Mouse (Mus musculus) lung, embryonic 16.5 days (tissue): ENCODE measurements at regions not wholly inside any gene's neighbourhood (a gene's known extent, or its start where the extent isn't known, plus 50 kb on each side); places are given as distances from the start of the nearest gene placed in this dataset.

Experiments used
- ATAC-seq: fragments of 200-750 bp; cut with Nextera tagmentation; 2 replicates; pipeline ENCODE4 v1.8.0; 2017; ENCODE audit warnings: low read depth, mild to moderate bottlenecking, moderate library complexity
- H3K27ac ChIP-seq: fragments of 300-500 bp; sonication (generic); 2 replicates; pipeline ENCODE4 v1.5.1; 2014; ENCODE audit warnings: mild to moderate bottlenecking, control low read depth, low read length
- H3K27me3 ChIP-seq: fragments of 300-500 bp; sonication (generic); 2 replicates; pipeline ENCODE4 v1.6.1; 2014; ENCODE audit warnings: low read depth, low read length, mixed read lengths; ENCODE audit not compliant: control insufficient read depth, insufficient read depth
- H3K36me3 ChIP-seq: fragments of 300-500 bp; sonication (generic); 2 replicates; pipeline ENCODE4 v1.6.1; 2014; ENCODE audit warnings: low read length; ENCODE audit not compliant: control insufficient read depth, insufficient read depth
- H3K4me1 ChIP-seq: fragments of 300-500 bp; sonication (generic); replicated peaks from 2 replicates; pipeline ENCODE4 v1.6.1; 2014; ENCODE audit warnings: low read length, mixed read lengths; ENCODE audit not compliant: control insufficient read depth, insufficient read depth
- H3K4me2 ChIP-seq: fragments of 300-500 bp; sonication (generic); 2 replicates; pipeline ENCODE4 v1.6.1; 2014; ENCODE audit warnings: low read depth, low read length, control low read depth
- H3K4me3 ChIP-seq: fragments of 300-500 bp; sonication (generic); 2 replicates; pipeline ENCODE4 v1.5.1; 2014; ENCODE audit warnings: mild to moderate bottlenecking, low read length, control low read depth
- H3K9ac ChIP-seq: fragments of 300-500 bp; sonication (generic); 2 replicates; pipeline ENCODE4 v1.6.1; 2014; ENCODE audit warnings: low read length, control low read depth
- H3K9me3 ChIP-seq: fragments of 300-500 bp; sonication (generic); 2 replicates; pipeline ENCODE4 v1.6.1; 2016; ENCODE audit warnings: low read length; ENCODE audit not compliant: control insufficient read depth
- WGBS: fragments of 180-500 bp; shearing (Covaris S2); extraction: QIAGEN DNeasy Blood & Tissue Kit; methylation state at CpG from one replicate; pipeline ENCODE4 v1.1.7; 2014; 5-methylcytosine and 5-hydroxymethylcytosine counted together

DNA sequence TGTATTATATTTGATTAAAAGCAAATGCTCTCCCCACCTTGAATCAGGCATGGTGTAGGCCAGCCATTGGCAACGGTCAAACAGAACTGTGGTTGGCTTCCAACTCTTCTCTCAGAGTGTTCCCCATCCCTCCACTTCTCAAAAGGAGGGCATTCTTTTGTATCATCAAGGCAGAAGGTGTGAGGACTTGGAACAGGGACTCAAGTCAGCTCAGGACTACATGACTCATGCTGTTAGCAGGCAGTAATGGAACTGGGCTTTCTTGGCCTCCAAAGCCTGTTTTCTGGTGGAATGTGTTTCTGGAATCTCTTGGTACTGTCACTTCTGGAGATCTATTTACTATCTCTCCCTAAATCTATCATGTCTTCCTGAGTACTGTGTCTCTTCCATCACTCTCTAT is 216.3 kb upstream of the Slc30a5 start:
- Histone ChIP-seq H3K27me3 (no peaks in the 10 kb centered on the region), H3K9me3 (no peaks in the 10 kb centered on the region)

DNA sequence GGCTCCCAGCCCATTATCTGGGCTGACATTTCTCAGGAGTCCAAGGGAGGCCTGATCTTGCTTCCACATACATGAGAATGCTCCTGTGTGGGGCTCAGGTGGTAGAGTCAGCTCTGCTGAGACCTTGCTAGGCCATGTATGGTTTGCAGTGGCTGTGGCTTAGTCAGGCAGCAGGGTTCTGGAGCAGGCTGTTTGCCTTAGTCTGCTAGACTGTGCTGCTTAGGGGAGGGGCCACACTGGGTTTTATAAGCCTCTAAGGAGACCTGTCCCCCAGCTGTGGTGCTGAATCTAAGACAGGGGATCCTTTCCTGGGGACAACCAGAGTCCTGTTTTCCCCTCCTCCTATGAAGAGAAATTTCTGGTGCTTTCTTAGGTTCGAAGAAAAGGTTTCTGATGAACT is 199.4 kb upstream of the Slc30a5 start:
- Histone ChIP-seq H3K4me1 (no peaks in the 10 kb centered on the region), H3K36me3 (no peaks in the 10 kb centered on the region), H3K9ac (no peak overlapping the region), H3K27ac (no peak overlapping the region), H3K4me3 (no peak overlapping the region), H3K9me3 (no peaks in the 10 kb centered on the region), H3K4me2 (no peak overlapping the region), H3K27me3 (no peaks in the 10 kb centered on the region)
- ATAC-seq: peak; percentile 62
- WGBS: 71% methylated on average over 1 of the region's 1 CpGs

More for the DNA sequence above, 216.3 kb upstream of the Slc30a5 start:
- no peak overlapping the region for H3K27ac ChIP-seq
- H3K4me1 ChIP-seq: no peaks in the 10 kb centered on the region
- H3K36me3 ChIP-seq: no peaks in the 10 kb centered on the region
- H3K4me2 ChIP-seq: no peak overlapping the region
- no peak overlapping the region for H3K9ac ChIP-seq
- no peak for ATAC-seq
- H3K4me3 ChIP-seq: no peak overlapping the region
- WGBS: 82% methylated on average over 1 of the region's 1 CpGs

DNA sequence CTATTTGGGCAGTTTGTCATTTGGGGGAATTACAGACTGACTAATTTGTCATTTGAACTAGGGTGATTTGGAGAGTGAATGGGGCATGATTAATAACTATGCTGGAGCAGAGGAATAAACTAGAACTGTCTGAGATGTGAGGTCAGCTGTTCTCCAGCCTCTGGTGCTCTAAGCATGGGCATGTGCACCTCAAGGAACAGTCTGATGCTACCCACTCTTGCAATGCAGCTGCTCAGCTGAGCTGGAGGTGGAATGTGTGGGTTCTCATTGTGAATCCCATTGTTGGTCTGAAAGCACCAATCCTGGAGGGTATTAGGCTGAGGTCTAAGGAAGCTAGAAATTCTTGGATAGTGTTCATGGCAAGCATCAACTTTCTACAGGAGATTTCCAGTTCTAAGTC is 192.8 kb upstream of the Slc30a5 start:
- H3K9me3 ChIP-seq: no peaks in the 10 kb centered on the region
- H3K27me3 ChIP-seq: no peaks in the 10 kb centered on the region
- H3K36me3 ChIP-seq: no peaks in the 10 kb centered on the region
- no peak overlapping the region for H3K4me3 ChIP-seq
- H3K4me1 ChIP-seq: no peaks in the 10 kb centered on the region
- ATAC-seq: no peak
- no peak overlapping the region for H3K4me2 ChIP-seq
- no peak overlapping the region for H3K9ac ChIP-seq
- no peak overlapping the region for H3K27ac ChIP-seq

DNA sequence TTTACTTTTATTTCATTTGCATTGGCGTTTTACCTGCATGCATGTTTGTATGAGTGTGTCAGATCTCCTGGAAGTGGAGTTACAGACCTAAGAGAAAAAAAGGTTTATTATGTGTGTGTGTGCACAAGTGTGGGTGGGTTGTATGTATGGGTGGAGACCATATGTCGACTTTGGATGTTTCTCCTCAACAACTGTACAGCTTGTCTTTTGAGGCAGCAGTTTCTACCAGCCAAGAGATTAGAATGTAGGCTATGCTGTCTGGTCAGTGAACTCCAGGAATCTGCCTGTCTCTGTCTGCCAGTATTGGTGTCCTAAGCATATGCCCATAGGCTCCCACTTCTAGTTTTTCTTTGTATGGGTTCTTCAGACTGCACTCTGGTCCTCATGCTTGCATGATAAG is 192.3 kb upstream of the Slc30a5 start:
- Histone ChIP-seq H3K27me3 (no peaks in the 10 kb centered on the region), H3K27ac (no peak overlapping the region), H3K9ac (no peak overlapping the region), H3K4me3 (no peak overlapping the region), H3K4me1 (no peaks in the 10 kb centered on the region), H3K9me3 (no peaks in the 10 kb centered on the region), H3K36me3 (no peaks in the 10 kb centered on the region), H3K4me2 (no peak overlapping the region)
- no peak for ATAC-seq
- WGBS: 78% methylated on average over 2 of the region's 2 CpGs

DNA sequence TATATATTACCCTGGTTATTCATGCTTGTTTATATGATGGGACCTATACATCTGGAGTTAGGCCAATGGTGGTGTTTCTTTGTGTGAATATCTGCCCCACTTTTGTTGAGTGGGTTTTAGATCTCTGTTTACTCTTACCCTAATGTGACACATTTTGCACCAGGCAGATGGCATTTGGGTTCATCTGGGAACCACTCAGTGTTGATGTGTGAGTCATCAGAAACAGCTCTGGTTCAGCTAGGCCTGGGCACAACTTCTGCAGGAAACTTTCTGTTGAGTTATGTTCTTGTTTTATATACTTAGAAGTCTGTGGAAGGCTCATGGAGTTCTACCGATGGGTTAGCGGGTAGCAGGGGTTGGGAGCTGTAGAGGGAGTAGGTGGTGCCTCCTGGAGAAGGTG is 191.7 kb upstream of the Slc30a5 start:
- H3K9ac ChIP-seq: no peak overlapping the region
- H3K4me1 ChIP-seq: no peaks in the 10 kb centered on the region
- H3K4me2 ChIP-seq: no peak overlapping the region
- ATAC-seq: no peak
- 81% methylated on average over 2 of the region's 2 CpGs for WGBS
- H3K36me3 ChIP-seq: no peaks in the 10 kb centered on the region
- no peaks in the 10 kb centered on the region for H3K27me3 ChIP-seq
- H3K4me3 ChIP-seq: no peak overlapping the region
- H3K27ac ChIP-seq: no peak overlapping the region
- H3K9me3 ChIP-seq: no peaks in the 10 kb centered on the region

DNA sequence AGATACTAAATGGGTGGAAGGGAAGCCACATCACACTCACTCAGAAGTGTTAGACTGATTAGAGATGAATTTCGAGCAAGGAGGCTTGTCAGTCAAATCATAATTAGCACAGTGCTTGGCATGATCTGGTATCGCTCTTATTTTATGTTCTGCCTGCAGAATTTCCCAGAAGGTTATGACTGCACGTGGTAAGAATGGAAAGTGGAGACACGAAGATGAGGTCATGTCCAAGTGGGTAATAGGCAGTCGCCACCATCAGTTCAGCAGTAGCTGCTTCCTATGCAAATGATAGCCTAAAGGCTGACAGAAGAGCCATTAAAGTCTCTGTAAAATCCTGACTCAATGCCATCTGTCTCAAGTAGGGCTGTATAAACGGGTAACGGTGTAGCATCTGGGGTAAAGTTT is 186.0 kb upstream of the Slc30a5 start:
- WGBS: 69% methylated on average over 7 of the region's 7 CpGs
- H3K4me1 ChIP-seq: no peaks in the 10 kb centered on the region
- no peaks in the 10 kb centered on the region for H3K27me3 ChIP-seq

DNA sequence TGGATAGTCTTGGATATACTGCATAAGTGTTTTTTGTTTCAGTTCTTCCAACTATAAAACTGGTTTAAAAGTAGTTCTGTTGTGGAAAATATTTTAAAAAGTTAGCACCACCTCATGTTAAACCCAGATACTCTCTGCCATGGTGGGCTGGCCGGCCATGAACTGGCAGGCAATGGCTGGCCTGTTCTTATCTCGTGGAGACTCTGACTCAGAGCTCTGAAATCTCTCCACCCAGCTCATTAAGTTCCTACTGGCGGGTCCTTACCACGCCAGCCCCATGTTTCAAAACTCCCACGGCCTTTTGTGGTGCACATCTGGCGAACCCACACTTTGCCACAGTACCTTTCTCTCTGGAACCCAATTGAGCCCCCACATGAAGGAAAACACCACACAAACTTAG is 183.8 kb upstream of the Slc30a5 start:
- no peak for ATAC-seq
- H3K36me3 ChIP-seq: no peaks in the 10 kb centered on the region
- H3K9ac ChIP-seq: no peak overlapping the region
- no peaks in the 10 kb centered on the region for H3K4me1 ChIP-seq
- 62% methylated on average over 6 of the region's 6 CpGs for WGBS
- no peak overlapping the region for H3K27ac ChIP-seq
- no peaks in the 10 kb centered on the region for H3K9me3 ChIP-seq
- no peak overlapping the region for H3K4me3 ChIP-seq
- no peaks in the 10 kb centered on the region for H3K27me3 ChIP-seq
- H3K4me2 ChIP-seq: no peak overlapping the region

More for the DNA sequence above, 186.0 kb upstream of the Slc30a5 start:
- Histone ChIP-seq H3K27ac (no peak overlapping the region), H3K9me3 (no peaks in the 10 kb centered on the region), H3K36me3 (no peaks in the 10 kb centered on the region), H3K9ac (no peak overlapping the region), H3K4me3 (no peak overlapping the region), H3K4me2 (no peak overlapping the region)
- ATAC-seq: no peak

DNA sequence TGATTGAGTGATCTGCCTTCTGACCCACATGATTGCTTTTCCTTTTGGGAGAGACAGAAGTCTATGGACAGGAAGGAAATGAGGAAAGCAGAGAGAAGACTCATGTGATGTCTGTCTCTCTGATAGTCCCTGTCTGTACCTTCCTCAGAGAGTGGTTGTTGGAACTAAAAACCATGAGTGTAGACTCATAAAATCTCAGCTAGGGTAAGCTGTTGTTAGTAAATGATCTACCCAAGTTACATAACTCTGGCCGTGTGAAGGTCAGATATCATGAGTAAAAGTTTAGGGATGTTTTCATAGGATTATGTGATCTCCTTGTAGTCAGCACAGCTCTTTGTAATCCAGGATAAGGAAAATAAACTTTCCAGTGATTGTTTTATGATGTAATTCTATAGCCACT is 183.0 kb upstream of the Slc30a5 start:
- no peak overlapping the region for H3K4me2 ChIP-seq
- H3K36me3 ChIP-seq: no peaks in the 10 kb centered on the region
- no peaks in the 10 kb centered on the region for H3K27me3 ChIP-seq
- H3K9me3 ChIP-seq: no peaks in the 10 kb centered on the region
- no peaks in the 10 kb centered on the region for H3K4me1 ChIP-seq
- no peak overlapping the region for H3K9ac ChIP-seq
- no peak overlapping the region for H3K4me3 ChIP-seq
- no peak overlapping the region for H3K27ac ChIP-seq
- WGBS: 23% methylated on average over 1 of the region's 1 CpGs
- ATAC-seq: no peak

DNA sequence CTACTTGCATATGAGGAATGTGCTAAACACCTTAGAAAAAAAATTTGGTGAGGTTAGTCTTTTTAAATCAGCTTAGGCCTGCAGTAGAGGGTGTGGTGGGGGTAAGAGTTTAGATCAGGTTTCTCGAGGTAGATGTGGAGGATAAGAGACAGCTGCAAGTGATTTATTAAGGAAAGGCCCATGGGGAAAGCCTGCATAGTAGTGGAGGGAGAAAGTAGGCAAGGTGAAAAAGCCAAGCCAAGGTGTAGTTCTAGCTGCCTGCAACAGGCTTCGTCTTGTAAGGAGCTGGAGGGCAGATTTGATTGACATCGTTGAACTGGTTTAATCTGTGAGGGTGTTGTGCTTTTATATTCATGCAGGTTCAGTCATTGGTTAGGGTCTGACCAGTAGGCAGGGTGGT is 182.2 kb upstream of the Slc30a5 start:
- no peak for ATAC-seq
- Histone ChIP-seq H3K36me3 (no peaks in the 10 kb centered on the region), H3K4me3 (no peak overlapping the region), H3K4me2 (no peak overlapping the region), H3K27me3 (no peaks in the 10 kb centered on the region), H3K9ac (no peak overlapping the region), H3K27ac (no peak overlapping the region), H3K9me3 (no peaks in the 10 kb centered on the region), H3K4me1 (no peaks in the 10 kb centered on the region)
- WGBS: 77% methylated on average over 3 of the region's 3 CpGs

DNA sequence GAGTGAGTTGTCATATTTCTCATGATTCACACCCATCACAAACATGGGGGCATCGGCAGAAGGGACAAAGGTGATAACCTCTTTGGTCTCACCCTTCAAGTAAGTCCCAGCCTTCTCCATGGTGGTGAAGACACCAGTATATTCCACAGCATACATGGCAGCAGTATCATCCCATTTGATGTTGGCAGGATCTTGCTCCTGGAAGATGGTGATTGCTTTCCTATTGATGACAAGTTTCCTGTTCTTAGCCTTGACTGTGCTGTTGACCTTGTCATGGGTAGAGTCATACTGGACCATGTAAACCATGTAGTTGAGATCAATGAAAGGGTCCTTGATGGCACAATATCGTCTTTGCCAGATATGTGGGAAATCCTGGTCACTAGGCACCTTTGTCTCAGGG is 180.4 kb upstream of the Slc30a5 start:
- no peak overlapping the region for H3K27ac ChIP-seq
- H3K4me3 ChIP-seq: no peak overlapping the region
- no peaks in the 10 kb centered on the region for H3K27me3 ChIP-seq
- H3K36me3 ChIP-seq: no peaks in the 10 kb centered on the region
- H3K9ac ChIP-seq: no peak overlapping the region
- H3K9me3 ChIP-seq: no peaks in the 10 kb centered on the region
- no peaks in the 10 kb centered on the region for H3K4me1 ChIP-seq
- ATAC-seq: no peak
- WGBS: 83% methylated on average over 2 of the region's 2 CpGs
- H3K4me2 ChIP-seq: no peak overlapping the region
